Mouse (Mus musculus): ENCODE measurements around the gene Foxe1. TPM values are rescaled to one million over a fixed set of nuclear protein-coding genes. Genes with fewer than 3 reads are reported as not detected.
A peak's percentile ranks its signal among the peaks of the same experiment; 100 is the strongest.

The Foxe1 gene
- polyA plus RNA-seq (2012; rRNA removed) = 0.04 TPM in 1 of 2 replicates, not detected in the other

- no peak within 1 kb of the TSS for H3K27ac ChIP-seq (ENCODE audit: insufficient read depth, low read depth, low read length)
- H3K4me1 ChIP-seq (ENCODE audit: control insufficient read depth, insufficient read depth, insufficient read length, low read length) = peaks cover 5% of the 10 kb centered on the region; the same call in 1 of the 2 replicates
- peaks cover 76% of the 10 kb centered on the region for H3K27me3 ChIP-seq (ENCODE audit: control insufficient read depth, insufficient read depth, low read length)
- WGBS = 5% methylated on average over 69 of the region's 70 CpGs
- peak within 1 kb of the TSS; percentile 38 for H3K4me3 ChIP-seq (ENCODE audit: low read depth, low read length)
- no peaks in the 10 kb centered on the region for H3K36me3 ChIP-seq (ENCODE audit: control insufficient read depth, insufficient read depth, low read length)
- no peak for TF ChIP-seq CTCF (IDR thresholded peaks at IDR 0.05; ENCODE audit: extremely low read depth, insufficient read length, insufficient replicate concordance, low read depth, low read length)
- TF ChIP-seq POLR2A (IDR thresholded peaks at IDR 0.05; ENCODE audit: low read depth, low read length) = no peak
These were observed at the start of gene Foxe1 for GRCm38 (mm10) chr4:46343596-46344260. Gene Foxe1 (plus strand): TSS chr4:46343609.

- no peak for TF ChIP-seq POLR2A (IDR thresholded peaks at IDR 0.05; ENCODE audit: low read depth, low read length)
- no peak for TF ChIP-seq CTCF (IDR thresholded peaks at IDR 0.05; ENCODE audit: extremely low read depth, insufficient read length, insufficient replicate concordance, low read depth, low read length)
- Histone ChIP-seq H3K27ac (ENCODE audit: insufficient read depth, low read depth, low read length) (no peak overlapping the region), H3K4me3 (ENCODE audit: low read depth, low read length) (no peak overlapping the region), H3K4me1 (ENCODE audit: control insufficient read depth, insufficient read depth, insufficient read length, low read length) (no peaks in the 10 kb centered on the region), H3K36me3 (ENCODE audit: control insufficient read depth, insufficient read depth, low read length) (no peaks in the 10 kb centered on the region), H3K27me3 (ENCODE audit: control insufficient read depth, insufficient read depth, low read length) (no peaks in the 10 kb centered on the region; the same call in 1 of the 2 replicates)
- WGBS = 7% methylated on average over 8 of the region's 8 CpGs
These were observed 39.3 kb upstream of the Foxe1 start for GRCm38 (mm10) chr4:46304071-46304470.

GRCm38 (mm10) chr4:46304757-46305384, 38.5 kb upstream of the Foxe1 start:
- no peaks in the 10 kb centered on the region for H3K4me1 ChIP-seq (ENCODE audit: control insufficient read depth, insufficient read depth, insufficient read length, low read length)
- TF ChIP-seq POLR2A (IDR thresholded peaks at IDR 0.05; ENCODE audit: low read depth, low read length) = no peak
- no peaks in the 10 kb centered on the region for H3K36me3 ChIP-seq (ENCODE audit: control insufficient read depth, insufficient read depth, low read length)
- no peak overlapping the region for H3K27ac ChIP-seq (ENCODE audit: insufficient read depth, low read depth, low read length)
- H3K27me3 ChIP-seq (ENCODE audit: control insufficient read depth, insufficient read depth, low read length) = no peaks in the 10 kb centered on the region; the same call in 1 of the 2 replicates
- H3K4me3 ChIP-seq (ENCODE audit: low read depth, low read length) = peak overlapping the region; percentile 92
- WGBS = 1% methylated on average over 77 of the region's 78 CpGs

- H3K27ac ChIP-seq (ENCODE audit: insufficient read depth, low read depth, low read length) = no peak overlapping the region
- H3K4me3 ChIP-seq (ENCODE audit: low read depth, low read length) = peak overlapping the region; percentile 92; the same call in 1 of the 2 replicates
- H3K27me3 ChIP-seq (ENCODE audit: control insufficient read depth, insufficient read depth, low read length) = no peaks in the 10 kb centered on the region; the same call in 1 of the 2 replicates
- 32% methylated on average over 7 of the region's 7 CpGs for WGBS
- no peaks in the 10 kb centered on the region for H3K4me1 ChIP-seq (ENCODE audit: control insufficient read depth, insufficient read depth, insufficient read length, low read length)
- TF ChIP-seq POLR2A (IDR thresholded peaks at IDR 0.05; ENCODE audit: low read depth, low read length) (0 out of 2 replicates have a peak, but pooled peaks have one; percentile 14), CTCF (IDR thresholded peaks at IDR 0.05; ENCODE audit: extremely low read depth, insufficient read length, insufficient replicate concordance, low read depth, low read length) (no peak)
- no peaks in the 10 kb centered on the region for H3K36me3 ChIP-seq (ENCODE audit: control insufficient read depth, insufficient read depth, low read length)
These were observed 38.0 kb upstream of the Foxe1 start for GRCm38 (mm10) chr4:46305436-46305835.

- no peaks in the 10 kb centered on the region; the same call in 1 of the 2 replicates for H3K27me3 ChIP-seq (ENCODE audit: control insufficient read depth, insufficient read depth, low read length)
- no peaks in the 10 kb centered on the region for H3K36me3 ChIP-seq (ENCODE audit: control insufficient read depth, insufficient read depth, low read length)
- no peak for TF ChIP-seq CTCF (IDR thresholded peaks at IDR 0.05; ENCODE audit: extremely low read depth, insufficient read length, insufficient replicate concordance, low read depth, low read length)
- no peak for TF ChIP-seq POLR2A (IDR thresholded peaks at IDR 0.05; ENCODE audit: low read depth, low read length)
- H3K4me3 ChIP-seq (ENCODE audit: low read depth, low read length) = no peak overlapping the region
- WGBS = 43% methylated on average over 9 of the region's 9 CpGs
- H3K27ac ChIP-seq (ENCODE audit: insufficient read depth, low read depth, low read length) = no peak overlapping the region
- no peaks in the 10 kb centered on the region for H3K4me1 ChIP-seq (ENCODE audit: control insufficient read depth, insufficient read depth, insufficient read length, low read length)
These were observed 36.1 kb upstream of the Foxe1 start for GRCm38 (mm10) chr4:46307341-46307740.

GRCm38 (mm10) chr4:46307869-46308268, 35.5 kb upstream of the Foxe1 start:
- H3K36me3 ChIP-seq (ENCODE audit: control insufficient read depth, insufficient read depth, low read length) = no peaks in the 10 kb centered on the region
- no peak for TF ChIP-seq POLR2A (IDR thresholded peaks at IDR 0.05; ENCODE audit: low read depth, low read length)
- no peak for TF ChIP-seq CTCF (IDR thresholded peaks at IDR 0.05; ENCODE audit: extremely low read depth, insufficient read length, insufficient replicate concordance, low read depth, low read length)
- no peak overlapping the region for H3K4me3 ChIP-seq (ENCODE audit: low read depth, low read length)
- H3K4me1 ChIP-seq (ENCODE audit: control insufficient read depth, insufficient read depth, insufficient read length, low read length) = no peaks in the 10 kb centered on the region
- H3K27me3 ChIP-seq (ENCODE audit: control insufficient read depth, insufficient read depth, low read length) = no peaks in the 10 kb centered on the region; the same call in 1 of the 2 replicates
- H3K27ac ChIP-seq (ENCODE audit: insufficient read depth, low read depth, low read length) = no peak overlapping the region
- WGBS = 71% methylated on average over 7 of the region's 7 CpGs

- Histone ChIP-seq H3K27ac (ENCODE audit: insufficient read depth, low read depth, low read length) (no peak overlapping the region), H3K36me3 (ENCODE audit: control insufficient read depth, insufficient read depth, low read length) (no peaks in the 10 kb centered on the region), H3K4me3 (ENCODE audit: low read depth, low read length) (no peak overlapping the region), H3K4me1 (ENCODE audit: control insufficient read depth, insufficient read depth, insufficient read length, low read length) (no peaks in the 10 kb centered on the region), H3K27me3 (ENCODE audit: control insufficient read depth, insufficient read depth, low read length) (no peaks in the 10 kb centered on the region)
- 61% methylated on average over 2 of the region's 2 CpGs for WGBS
- TF ChIP-seq CTCF (IDR thresholded peaks at IDR 0.05; ENCODE audit: extremely low read depth, insufficient read length, insufficient replicate concordance, low read depth, low read length) (no peak), POLR2A (IDR thresholded peaks at IDR 0.05; ENCODE audit: low read depth, low read length) (no peak)
These were observed 31.8 kb upstream of the Foxe1 start for GRCm38 (mm10) chr4:46311631-46312030.

Data from small intestine, adult 2 months (tissue).